Mouse (Mus musculus) spleen, adult 2 months (tissue): ENCODE data around the gene Rgs16. TPM values are rescaled to one million over a fixed set of nuclear protein-coding genes. Genes with fewer than 3 reads are reported as not detected.

Experiments used
- DNase-seq, 2 experiments: peaks; one replicate each; pipeline versions ENCODE4 v3.0.0 to v3.0.0-alpha.2; 2012 to 2021; ENCODE audit warnings: low spot score in 2 of 2, low read depth in 1 of 2
- H3K27ac ChIP-seq: fragments of 200-500 bp; 2 replicates; pipeline ENCODE4 v1.5.1; 2012; ENCODE audit warnings: low read length, inconsistent platforms; ENCODE audit not compliant: insufficient read depth
- H3K27me3 ChIP-seq: fragments of 200-500 bp; 2 replicates; pipeline ENCODE4 v1.6.1; 2012; ENCODE audit warnings: mild to moderate bottlenecking, moderate library complexity, low read length, inconsistent platforms; ENCODE audit not compliant: control insufficient read depth, insufficient read depth
- H3K36me3 ChIP-seq: fragments of 200-500 bp; 2 replicates; pipeline ENCODE4 v1.6.1; 2012; ENCODE audit warnings: mild to moderate bottlenecking, low read length, inconsistent platforms; ENCODE audit not compliant: control insufficient read depth, insufficient read depth
- H3K4me1 ChIP-seq: fragments of 200-500 bp; 2 replicates; pipeline ENCODE4 v1.6.1; 2011; ENCODE audit warnings: inconsistent platforms; ENCODE audit not compliant: control insufficient read depth, insufficient read depth, insufficient read length
- H3K4me3 ChIP-seq: fragments of 200-500 bp; 2 replicates; pipeline ENCODE4 v1.5.1; 2011; ENCODE audit warnings: mild to moderate bottlenecking, inconsistent platforms; ENCODE audit not compliant: insufficient read depth, insufficient read length; ENCODE audit errors: extremely low read depth
- CTCF ChIP-seq: fragments of 200-500 bp; IDR thresholded peaks from 2 replicates; pipeline ENCODE4 v1.5.1; 2011; ENCODE audit warnings: mild to moderate bottlenecking, inconsistent platforms; ENCODE audit not compliant: insufficient read depth, insufficient read length, insufficient replicate concordance; ENCODE audit errors: extremely low read depth
- POLR2A ChIP-seq: fragments of 200-500 bp; IDR thresholded peaks from 2 replicates; pipeline ENCODE4 v1.6.1; 2011; ENCODE audit warnings: low read depth, low read length, inconsistent platforms
- WGBS: fragments of 180-500 bp; shearing (Covaris S2); methylation state at CpG from one replicate; pipeline ENCODE4 v1.1.7; 2018; 5-methylcytosine and 5-hydroxymethylcytosine counted together
- polyA plus RNA-seq: library from polyadenylated mRNA; depleted of rRNA; stranded (reverse); fragments of >200 nt; gene quantifications from 2 replicates; pipeline ENCODE4 v1.2.3, GENCODE M21; 2012

Gene Rgs16
- polyA plus RNA-seq, 1 experiment = 0.88 TPM

GRCm38 (mm10) chr1:153703445-153703991 is 36.6 kb upstream of the Rgs16 start:
- Histone ChIP-seq H3K27me3 (no peaks in the 10 kb centered on the region), H3K36me3 (no peaks in the 10 kb centered on the region), H3K27ac (no peak overlapping the region), H3K4me1 (peaks cover 5% of the 10 kb centered on the region; the same call in 1 of the 2 replicates), H3K4me3 (no peak overlapping the region)
- WGBS = 44% methylated on average over 12 of the region's 12 CpGs
- DNase-seq = no peak
- no peak for TF ChIP-seq POLR2A
- TF ChIP-seq CTCF = no peak

GRCm38 (mm10) chr1:153704174-153704573 is 36.0 kb upstream of the Rgs16 start:
- WGBS = 71% methylated on average over 7 of the region's 7 CpGs
- Histone ChIP-seq H3K27me3 (no peaks in the 10 kb centered on the region), H3K4me1 (peaks cover 5% of the 10 kb centered on the region; the same call in 1 of the 2 replicates), H3K4me3 (no peak overlapping the region), H3K36me3 (no peaks in the 10 kb centered on the region), H3K27ac (no peak overlapping the region)
- DNase-seq = no peak
- no peak for TF ChIP-seq POLR2A
- TF ChIP-seq CTCF = no peak

GRCm38 (mm10) chr1:153704996-153705395 is 35.2 kb upstream of the Rgs16 start:
- no peak for DNase-seq
- TF ChIP-seq POLR2A = no peak
- TF ChIP-seq CTCF = no peak
- Histone ChIP-seq H3K36me3 (no peaks in the 10 kb centered on the region), H3K4me1 (peaks cover 5% of the 10 kb centered on the region; the same call in 1 of the 2 replicates), H3K27ac (no peak overlapping the region), H3K4me3 (no peak overlapping the region), H3K27me3 (no peaks in the 10 kb centered on the region)
- WGBS = 50% methylated on average over 3 of the region's 3 CpGs

- TF ChIP-seq POLR2A (no peak), CTCF (no peak)
- no peaks in the 10 kb centered on the region for H3K36me3 ChIP-seq
- H3K27ac ChIP-seq = no peak overlapping the region
- H3K4me3 ChIP-seq = no peak overlapping the region
- WGBS = 90% methylated on average over 5 of the region's 5 CpGs
- no peak for DNase-seq
- no peaks in the 10 kb centered on the region for H3K27me3 ChIP-seq
- H3K4me1 ChIP-seq = no peaks in the 10 kb centered on the region; the same call in 1 of the 2 replicates
Observed at GRCm38 (mm10) chr1:153708626-153709025, 31.5 kb upstream of the Rgs16 start.

GRCm38 (mm10) chr1:153709451-153709850 is 30.7 kb upstream of the Rgs16 start:
- DNase-seq = peak in 1 of 2 experiments; percentile 28
- no peak overlapping the region for H3K27ac ChIP-seq
- H3K4me1 ChIP-seq = no peaks in the 10 kb centered on the region; the same call in 1 of the 2 replicates
- no peak for TF ChIP-seq CTCF
- no peak for TF ChIP-seq POLR2A
- no peaks in the 10 kb centered on the region for H3K27me3 ChIP-seq
- no peak overlapping the region for H3K4me3 ChIP-seq
- WGBS = 22% methylated on average over 5 of the region's 5 CpGs
- H3K36me3 ChIP-seq = no peaks in the 10 kb centered on the region

- WGBS = 90% methylated on average over 3 of the region's 3 CpGs
- no peaks in the 10 kb centered on the region for H3K36me3 ChIP-seq
- no peak for TF ChIP-seq POLR2A
- TF ChIP-seq CTCF = no peak
- no peaks in the 10 kb centered on the region; the same call in 1 of the 2 replicates for H3K4me1 ChIP-seq
- no peak overlapping the region for H3K27ac ChIP-seq
- H3K27me3 ChIP-seq = no peaks in the 10 kb centered on the region
- no peak for DNase-seq
- H3K4me3 ChIP-seq = no peak overlapping the region
Observed at GRCm38 (mm10) chr1:153711544-153712262, 28.4 kb upstream of the Rgs16 start.

- no peaks in the 10 kb centered on the region for H3K36me3 ChIP-seq
- WGBS = 84% methylated on average over 2 of the region's 2 CpGs
Observed at GRCm38 (mm10) chr1:153712633-153713032, 27.5 kb upstream of the Rgs16 start.

More at GRCm38 (mm10) chr1:153712633-153713032, 27.5 kb upstream of the Rgs16 start:
- Histone ChIP-seq H3K4me3 (no peak overlapping the region), H3K4me1 (no peaks in the 10 kb centered on the region; the same call in 1 of the 2 replicates), H3K27ac (no peak overlapping the region), H3K27me3 (no peaks in the 10 kb centered on the region)
- no peak for TF ChIP-seq POLR2A
- no peak for TF ChIP-seq CTCF
- no peak for DNase-seq
